Mouse (Mus musculus): ENCODE results near the gene Emsy. TPM values are rescaled to one million over a fixed set of nuclear protein-coding genes. Genes with fewer than 3 reads are reported as not detected.

The Emsy gene
- polyA plus RNA-seq, 1 experiment from 2014 or later: 32.3 TPM

GRCm38 (mm10) chr7:98601715-98602114, 54.9 kb downstream of the Emsy start:
- 90% methylated on average over 4 of the region's 4 CpGs for WGBS
- Histone ChIP-seq H3K9me3 (ENCODE audit: control insufficient read depth, low read length) (no peaks in the 10 kb centered on the region), H3K4me3 (ENCODE audit: low read depth, low read length) (no peak overlapping the region), H3K4me2 (ENCODE audit: low read length) (no peak overlapping the region), H3K27me3 (replicated peaks; ENCODE audit: control insufficient read depth, insufficient read depth, low read length) (no peaks in the 10 kb centered on the region), H3K9ac (ENCODE audit: low read length) (no peak overlapping the region), H3K4me1 (replicated peaks; ENCODE audit: control insufficient read depth, insufficient read depth, low read length) (no peaks in the 10 kb centered on the region), H3K36me3 (ENCODE audit: control insufficient read depth, insufficient read depth, low read length) (peaks cover 36% of the 10 kb centered on the region), H3K27ac (ENCODE audit: low read depth) (no peak overlapping the region)
- no peak for DNase-seq (ENCODE audit: low spot score)
- no peak for ATAC-seq (replicated peaks; ENCODE audit: low FRiP score, low TSS enrichment, low read depth)

- Histone ChIP-seq H3K9me3 (ENCODE audit: control insufficient read depth, low read length) (no peaks in the 10 kb centered on the region), H3K36me3 (ENCODE audit: control insufficient read depth, insufficient read depth, low read length) (peaks cover 68% of the 10 kb centered on the region), H3K27ac (ENCODE audit: low read depth) (no peak overlapping the region), H3K9ac (ENCODE audit: low read length) (no peak overlapping the region), H3K27me3 (replicated peaks; ENCODE audit: control insufficient read depth, insufficient read depth, low read length) (no peaks in the 10 kb centered on the region), H3K4me3 (ENCODE audit: low read depth, low read length) (no peak overlapping the region), H3K4me2 (ENCODE audit: low read length) (no peak overlapping the region), H3K4me1 (replicated peaks; ENCODE audit: control insufficient read depth, insufficient read depth, low read length) (no peaks in the 10 kb centered on the region)
- no peak for DNase-seq (ENCODE audit: low spot score)
- no peak for ATAC-seq (replicated peaks; ENCODE audit: low FRiP score, low TSS enrichment, low read depth)
- WGBS: 82% methylated on average over 8 of the region's 8 CpGs
These were observed 59.2 kb downstream of the Emsy start for GRCm38 (mm10) chr7:98597402-98597801.

- Histone ChIP-seq H3K36me3 (ENCODE audit: control insufficient read depth, insufficient read depth, low read length) (peaks cover 58% of the 10 kb centered on the region), H3K4me3 (ENCODE audit: low read depth, low read length) (no peak overlapping the region), H3K9me3 (ENCODE audit: control insufficient read depth, low read length) (no peaks in the 10 kb centered on the region), H3K27ac (ENCODE audit: low read depth) (no peak overlapping the region), H3K9ac (ENCODE audit: low read length) (no peak overlapping the region), H3K4me1 (replicated peaks; ENCODE audit: control insufficient read depth, insufficient read depth, low read length) (no peaks in the 10 kb centered on the region), H3K27me3 (replicated peaks; ENCODE audit: control insufficient read depth, insufficient read depth, low read length) (no peaks in the 10 kb centered on the region), H3K4me2 (ENCODE audit: low read length) (no peak overlapping the region)
- DNase-seq (ENCODE audit: low spot score) (no peak), ATAC-seq (replicated peaks; ENCODE audit: low FRiP score, low TSS enrichment, low read depth) (no peak)
- WGBS: 91% methylated on average over 4 of the region's 4 CpGs
These were observed 61.9 kb downstream of the Emsy start for GRCm38 (mm10) chr7:98594731-98595130.

GRCm38 (mm10) chr7:98593276-98593675, 63.3 kb downstream of the Emsy start:
- Histone ChIP-seq H3K36me3 (ENCODE audit: control insufficient read depth, insufficient read depth, low read length) (peaks cover 56% of the 10 kb centered on the region), H3K4me1 (replicated peaks; ENCODE audit: control insufficient read depth, insufficient read depth, low read length) (no peaks in the 10 kb centered on the region), H3K9ac (ENCODE audit: low read length) (no peak overlapping the region), H3K9me3 (ENCODE audit: control insufficient read depth, low read length) (no peaks in the 10 kb centered on the region), H3K4me3 (ENCODE audit: low read depth, low read length) (no peak overlapping the region), H3K27me3 (replicated peaks; ENCODE audit: control insufficient read depth, insufficient read depth, low read length) (no peaks in the 10 kb centered on the region), H3K4me2 (ENCODE audit: low read length) (no peak overlapping the region), H3K27ac (ENCODE audit: low read depth) (no peak overlapping the region)
- WGBS: 90% methylated on average over 6 of the region's 6 CpGs
- DNase-seq (ENCODE audit: low spot score) (no peak), ATAC-seq (replicated peaks; ENCODE audit: low FRiP score, low TSS enrichment, low read depth) (no peak)

GRCm38 (mm10) chr7:98589028-98589427, 67.6 kb downstream of the Emsy start:
- WGBS: 62% methylated on average over 3 of the region's 3 CpGs
- DNase-seq (ENCODE audit: low spot score): no peak

GRCm38 (mm10) chr7:98586313-98586712, 70.3 kb downstream of the Emsy start:
- ATAC-seq (replicated peaks; ENCODE audit: low FRiP score, low TSS enrichment, low read depth) (no peak), DNase-seq (ENCODE audit: low spot score) (no peak)
- Histone ChIP-seq H3K36me3 (ENCODE audit: control insufficient read depth, insufficient read depth, low read length) (peaks cover 17% of the 10 kb centered on the region; the same call in 1 of the 2 replicates), H3K27ac (ENCODE audit: low read depth) (no peak overlapping the region), H3K27me3 (replicated peaks; ENCODE audit: control insufficient read depth, insufficient read depth, low read length) (no peaks in the 10 kb centered on the region), H3K9ac (ENCODE audit: low read length) (no peak overlapping the region), H3K4me3 (ENCODE audit: low read depth, low read length) (no peak overlapping the region), H3K9me3 (ENCODE audit: control insufficient read depth, low read length) (no peaks in the 10 kb centered on the region), H3K4me2 (ENCODE audit: low read length) (no peak overlapping the region), H3K4me1 (replicated peaks; ENCODE audit: control insufficient read depth, insufficient read depth, low read length) (0 out of 2 replicates have a peak, but pooled peaks cover 2% of the 10 kb centered on the region)
- WGBS: 83% methylated on average over 3 of the region's 3 CpGs

More at GRCm38 (mm10) chr7:98589028-98589427, 67.6 kb downstream of the Emsy start:
- no peak for ATAC-seq (replicated peaks; ENCODE audit: low FRiP score, low TSS enrichment, low read depth)
- peaks cover 28% of the 10 kb centered on the region; the same call in 1 of the 2 replicates for H3K36me3 ChIP-seq (ENCODE audit: control insufficient read depth, insufficient read depth, low read length)
- H3K4me3 ChIP-seq (ENCODE audit: low read depth, low read length): no peak overlapping the region
- H3K27me3 ChIP-seq (replicated peaks; ENCODE audit: control insufficient read depth, insufficient read depth, low read length): no peaks in the 10 kb centered on the region
- no peak overlapping the region for H3K27ac ChIP-seq (ENCODE audit: low read depth)
- H3K9me3 ChIP-seq (ENCODE audit: control insufficient read depth, low read length): no peaks in the 10 kb centered on the region
- 0 out of 2 replicates have a peak, but pooled peaks cover 2% of the 10 kb centered on the region for H3K4me1 ChIP-seq (replicated peaks; ENCODE audit: control insufficient read depth, insufficient read depth, low read length)
- no peak overlapping the region for H3K9ac ChIP-seq (ENCODE audit: low read length)
- no peak overlapping the region for H3K4me2 ChIP-seq (ENCODE audit: low read length)

- WGBS: 74% methylated on average over 3 of the region's 3 CpGs
- H3K9me3 ChIP-seq (ENCODE audit: control insufficient read depth, low read length): no peaks in the 10 kb centered on the region
- H3K4me2 ChIP-seq (ENCODE audit: low read length): no peak overlapping the region
- 0 out of 2 replicates have a peak, but pooled peaks cover 2% of the 10 kb centered on the region for H3K4me1 ChIP-seq (replicated peaks; ENCODE audit: control insufficient read depth, insufficient read depth, low read length)
- ATAC-seq (replicated peaks; ENCODE audit: low FRiP score, low TSS enrichment, low read depth) (no peak), DNase-seq (ENCODE audit: low spot score) (no peak)
- H3K27me3 ChIP-seq (replicated peaks; ENCODE audit: control insufficient read depth, insufficient read depth, low read length): no peaks in the 10 kb centered on the region
- peaks cover 9% of the 10 kb centered on the region; the same call in 1 of the 2 replicates for H3K36me3 ChIP-seq (ENCODE audit: control insufficient read depth, insufficient read depth, low read length)
- no peak overlapping the region for H3K27ac ChIP-seq (ENCODE audit: low read depth)
- H3K9ac ChIP-seq (ENCODE audit: low read length): no peak overlapping the region
- no peak overlapping the region for H3K4me3 ChIP-seq (ENCODE audit: low read depth, low read length)
These were observed 72.0 kb downstream of the Emsy start for GRCm38 (mm10) chr7:98584555-98584954.

GRCm38 (mm10) chr7:98581266-98581665, 75.3 kb downstream of the Emsy start:
- H3K4me2 ChIP-seq (ENCODE audit: low read length): no peak overlapping the region
- H3K9ac ChIP-seq (ENCODE audit: low read length): no peak overlapping the region
- H3K27ac ChIP-seq (ENCODE audit: low read depth): no peak overlapping the region
- 74% methylated on average over 4 of the region's 4 CpGs for WGBS
- no peaks in the 10 kb centered on the region for H3K9me3 ChIP-seq (ENCODE audit: control insufficient read depth, low read length)
- 0 out of 2 replicates have a peak, but pooled peaks cover 2% of the 10 kb centered on the region for H3K4me1 ChIP-seq (replicated peaks; ENCODE audit: control insufficient read depth, insufficient read depth, low read length)
- H3K27me3 ChIP-seq (replicated peaks; ENCODE audit: control insufficient read depth, insufficient read depth, low read length): no peaks in the 10 kb centered on the region
- H3K4me3 ChIP-seq (ENCODE audit: low read depth, low read length): no peak overlapping the region
- DNase-seq (ENCODE audit: low spot score) (no peak), ATAC-seq (replicated peaks; ENCODE audit: low FRiP score, low TSS enrichment, low read depth) (no peak)
- H3K36me3 ChIP-seq (ENCODE audit: control insufficient read depth, insufficient read depth, low read length): no peaks in the 10 kb centered on the region

GRCm38 (mm10) chr7:98580441-98580840, 76.1 kb downstream of the Emsy start:
- no peaks in the 10 kb centered on the region for H3K9me3 ChIP-seq (ENCODE audit: control insufficient read depth, low read length)
- 81% methylated on average over 7 of the region's 7 CpGs for WGBS
- DNase-seq (ENCODE audit: low spot score) (no peak), ATAC-seq (replicated peaks; ENCODE audit: low FRiP score, low TSS enrichment, low read depth) (no peak)
- H3K27ac ChIP-seq (ENCODE audit: low read depth): no peak overlapping the region
- H3K4me1 ChIP-seq (replicated peaks; ENCODE audit: control insufficient read depth, insufficient read depth, low read length): 0 out of 2 replicates have a peak, but pooled peaks cover 2% of the 10 kb centered on the region
- H3K4me2 ChIP-seq (ENCODE audit: low read length): no peak overlapping the region
- no peaks in the 10 kb centered on the region for H3K27me3 ChIP-seq (replicated peaks; ENCODE audit: control insufficient read depth, insufficient read depth, low read length)
- H3K36me3 ChIP-seq (ENCODE audit: control insufficient read depth, insufficient read depth, low read length): no peaks in the 10 kb centered on the region
- no peak overlapping the region for H3K4me3 ChIP-seq (ENCODE audit: low read depth, low read length)
- no peak overlapping the region for H3K9ac ChIP-seq (ENCODE audit: low read length)

Measured in intestine, embryonic 14.5 days (tissue).